Mouse (Mus musculus) spleen, adult 12 weeks (tissue): ENCODE measurements around the gene Uqcr11.

ENCODE experiments used
- DNase-seq: peaks from one replicate; pipeline ENCODE4 v3.0.0; 2022; ENCODE audit warnings: low spot score

Gene Uqcr11

GRCm38 (mm10) chr10:80399191-80399972 is 7.2 kb downstream of the Uqcr11 start, which contains the start of gene Mbd3:
TSS of gene Mbd3 (minus strand) at chr10:80399550.
- peak; percentile 98 for DNase-seq

- peak; percentile 97 for DNase-seq
Measured at GRCm38 (mm10) chr10:80398719-80399190, 7.9 kb downstream of the Uqcr11 start.

- no peak for DNase-seq
Measured at GRCm38 (mm10) chr10:80398174-80398535, 8.5 kb downstream of the Uqcr11 start.

GRCm38 (mm10) chr10:80397524-80398173 is 9.0 kb downstream of the Uqcr11 start:
- no peak for DNase-seq

GRCm38 (mm10) chr10:80396822-80397523 is 9.7 kb downstream of the Uqcr11 start:
- no peak for DNase-seq

GRCm38 (mm10) chr10:80395025-80395627 is 11.5 kb downstream of the Uqcr11 start:
- DNase-seq, result no peak

- no peak for DNase-seq
Measured at GRCm38 (mm10) chr10:80392687-80393086, 13.9 kb downstream of the Uqcr11 start.

- DNase-seq, result no peak
Measured at GRCm38 (mm10) chr10:80390697-80391096, 15.9 kb downstream of the Uqcr11 start.

GRCm38 (mm10) chr10:80389185-80389708 is 17.4 kb downstream of the Uqcr11 start:
- DNase-seq, result no peak

- DNase-seq, result no peak
Measured at GRCm38 (mm10) chr10:80388731-80389130, 17.9 kb downstream of the Uqcr11 start.

- DNase-seq, result peak; percentile 63
Measured at GRCm38 (mm10) chr10:80387522-80387959, 19.1 kb downstream of the Uqcr11 start, which contains the start of gene Mex3d. TSS of gene Mex3d (minus strand) at chr10:80387659.

- no peak for DNase-seq
Measured at GRCm38 (mm10) chr10:80386735-80387471, 19.7 kb downstream of the Uqcr11 start.

GRCm38 (mm10) chr10:80385811-80386734 is 20.6 kb downstream of the Uqcr11 start:
- no peak for DNase-seq

GRCm38 (mm10) chr10:80385310-80385709 is 21.3 kb downstream of the Uqcr11 start:
- no peak for DNase-seq

- no peak for DNase-seq
Measured at GRCm38 (mm10) chr10:80384709-80385108, 21.9 kb downstream of the Uqcr11 start.

GRCm38 (mm10) chr10:80384115-80384639 is 22.5 kb downstream of the Uqcr11 start:
- no peak for DNase-seq

- DNase-seq, result no peak
Measured at GRCm38 (mm10) chr10:80383431-80383830, 23.2 kb downstream of the Uqcr11 start.

GRCm38 (mm10) chr10:80382641-80383365 is 23.8 kb downstream of the Uqcr11 start:
- DNase-seq, result no peak

GRCm38 (mm10) chr10:80377716-80378115 is 28.9 kb downstream of the Uqcr11 start:
- DNase-seq, result no peak
